Mouse (Mus musculus) hindbrain, postnatal 0 days (tissue): ENCODE results near the gene Gtf3c5. TPM values are rescaled to one million over a fixed set of nuclear protein-coding genes. Genes with fewer than 3 reads are reported as not detected.
A peak's percentile ranks its signal among the peaks of the same experiment; 100 is the strongest.

Experiments used
- ATAC-seq: fragments of 200-750 bp; cut with Nextera tagmentation; 2 replicates; pipeline ENCODE4 v1.8.0; 2017; ENCODE audit warnings: mild to moderate bottlenecking, moderate TSS enrichment, moderate library complexity
- DNase-seq: peaks from one replicate; pipeline ENCODE4 v3.0.0-alpha.2; 2015; ENCODE audit warnings: low spot score
- H3K27ac ChIP-seq: fragments of 300-500 bp; sonication (generic); 2 replicates; pipeline ENCODE4 v1.5.1; 2014; ENCODE audit warnings: mild to moderate bottlenecking
- H3K27me3 ChIP-seq: fragments of 300-500 bp; sonication (generic); 2 replicates; pipeline ENCODE4 v1.6.1; 2014; ENCODE audit warnings: low read length, mixed read lengths; ENCODE audit not compliant: insufficient read depth
- H3K36me3 ChIP-seq: fragments of 300-500 bp; sonication (generic); 2 replicates; pipeline ENCODE4 v1.6.1; 2014; ENCODE audit warnings: low read length, mixed read lengths; ENCODE audit not compliant: insufficient read depth
- H3K4me1 ChIP-seq: fragments of 300-500 bp; sonication (generic); 2 replicates; pipeline ENCODE4 v1.6.1; 2014; ENCODE audit warnings: antibody characterized with exemption, low read length, mixed read lengths; ENCODE audit not compliant: insufficient read depth
- H3K4me2 ChIP-seq: fragments of 300-500 bp; sonication (generic); 2 replicates; pipeline ENCODE4 v1.6.1; 2014; ENCODE audit warnings: low read depth, mild to moderate bottlenecking, low read length, moderate library complexity, mixed read lengths
- H3K4me3 ChIP-seq: fragments of 300-500 bp; sonication (generic); 2 replicates; pipeline ENCODE4 v1.5.1; 2014; ENCODE audit warnings: low read length
- H3K9ac ChIP-seq: fragments of 300-500 bp; sonication (generic); replicated peaks from 2 replicates; pipeline ENCODE4 v1.6.1; 2014; ENCODE audit warnings: mild to moderate bottlenecking, low read length, moderate library complexity, mixed read lengths
- H3K9me3 ChIP-seq: fragments of 300-500 bp; sonication (generic); 2 replicates; pipeline ENCODE4 v1.6.1; 2016; ENCODE audit warnings: low read length, mixed read lengths
- CTCF ChIP-seq: IDR thresholded peaks from 2 replicates; pipeline ENCODE4 v1.5.1; 2016; ENCODE audit warnings: antibody characterized with exemption, control low read depth, low read depth
- WGBS: fragments of 180-500 bp; shearing (Covaris S2); extraction: QIAGEN DNeasy Blood & Tissue Kit; methylation state at CpG from one replicate; pipeline ENCODE4 v1.1.7; 2014; 5-methylcytosine and 5-hydroxymethylcytosine counted together
- polyA plus RNA-seq: library from polyadenylated mRNA; unstranded; fragments of >200 nt; fragmentation: Nextera tagmentation; extraction: Ambion mirVana; gene quantifications from 2 replicates; pipeline ENCODE4 v1.2.1, GENCODE M21; 2015
- total RNA-seq: library from RNA; depleted of rRNA; stranded (reverse); fragments of >200 nt; gene quantifications from 2 replicates; pipeline ENCODE4 v1.2.3, GENCODE M21; 2014

Gtf3c5 gene
- total and polyA plus RNA-seq, 2 experiments from 2014 or later, result 23.1 to 29.5 TPM

DNA sequence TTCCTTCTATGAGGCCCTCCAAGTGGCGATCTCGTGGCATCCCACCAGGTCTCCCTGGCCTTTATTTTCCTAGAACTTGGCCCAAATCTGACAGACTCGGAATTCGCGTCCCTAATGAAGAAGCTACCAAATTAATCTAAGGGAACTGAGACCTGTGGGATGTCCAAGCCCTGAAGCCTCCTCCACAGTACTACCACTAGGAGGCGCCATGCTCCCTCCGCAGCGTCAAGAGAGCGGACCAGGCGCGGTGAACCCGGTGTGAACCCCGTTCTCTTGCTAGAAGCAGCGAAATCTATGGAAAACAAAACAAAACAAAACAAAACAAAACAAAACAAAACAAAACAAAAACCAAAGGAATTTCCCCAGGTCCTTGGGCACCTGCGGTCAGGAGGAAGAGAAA is 9.3 kb upstream of the Gtf3c5 start:
- 8% methylated on average over 15 of the region's 15 CpGs for WGBS
- peak; percentile 70 for DNase-seq
- no peak overlapping the region for H3K9ac ChIP-seq
- H3K4me1 ChIP-seq, result no peaks in the 10 kb centered on the region
- H3K9me3 ChIP-seq, result no peaks in the 10 kb centered on the region
- H3K4me3 ChIP-seq, result no peak overlapping the region
- H3K36me3 ChIP-seq, result no peaks in the 10 kb centered on the region
- TF ChIP-seq CTCF, result peak; percentile 84
- ATAC-seq, result no peak
- H3K27me3 ChIP-seq, result no peaks in the 10 kb centered on the region
- H3K27ac ChIP-seq, result no peak overlapping the region
- H3K4me2 ChIP-seq, result no peak overlapping the region

- no peak for TF ChIP-seq CTCF
- ATAC-seq (no peak), DNase-seq (no peak)
- Histone ChIP-seq H3K27ac (no peak overlapping the region), H3K9me3 (no peaks in the 10 kb centered on the region), H3K27me3 (no peaks in the 10 kb centered on the region), H3K4me2 (no peak overlapping the region), H3K9ac (no peak overlapping the region), H3K4me1 (no peaks in the 10 kb centered on the region), H3K36me3 (no peaks in the 10 kb centered on the region), H3K4me3 (no peak overlapping the region)
- WGBS, result 65% methylated on average over 2 of the region's 2 CpGs
Observed at GRCm38 (mm10) chr2:28591479-28591878, 7.9 kb upstream of the Gtf3c5 start.

- ATAC-seq (no peak), DNase-seq (no peak)
- TF ChIP-seq CTCF, result no peak
- H3K27ac ChIP-seq, result no peak overlapping the region
- no peaks in the 10 kb centered on the region for H3K27me3 ChIP-seq
- WGBS, result 40% methylated on average over 1 of the region's 1 CpGs
- H3K36me3 ChIP-seq, result no peaks in the 10 kb centered on the region
- H3K4me2 ChIP-seq, result no peak overlapping the region
- no peaks in the 10 kb centered on the region for H3K9me3 ChIP-seq
- no peak overlapping the region for H3K4me3 ChIP-seq
- no peak overlapping the region for H3K9ac ChIP-seq
- no peaks in the 10 kb centered on the region for H3K4me1 ChIP-seq
Observed at GRCm38 (mm10) chr2:28588574-28588973, 5.0 kb upstream of the Gtf3c5 start.

GRCm38 (mm10) chr2:28585730-28586129 is 2.2 kb upstream of the Gtf3c5 start:
- Histone ChIP-seq H3K27me3 (no peaks in the 10 kb centered on the region), H3K9ac (no peak overlapping the region), H3K4me3 (no peak overlapping the region), H3K4me2 (no peak overlapping the region), H3K4me1 (peaks cover 10% of the 10 kb centered on the region; the same call in 1 of the 2 replicates), H3K27ac (no peak overlapping the region), H3K9me3 (no peaks in the 10 kb centered on the region), H3K36me3 (no peaks in the 10 kb centered on the region)
- no peak for TF ChIP-seq CTCF
- no peak for ATAC-seq
- 54% methylated on average over 2 of the region's 2 CpGs for WGBS
- no peak for DNase-seq

- Histone ChIP-seq H3K36me3 (no peaks in the 10 kb centered on the region), H3K27ac (no peak overlapping the region), H3K9me3 (no peaks in the 10 kb centered on the region), H3K27me3 (no peaks in the 10 kb centered on the region), H3K4me2 (no peak overlapping the region), H3K4me1 (peaks cover 10% of the 10 kb centered on the region; the same call in 1 of the 2 replicates), H3K4me3 (no peak overlapping the region), H3K9ac (no peak overlapping the region)
- TF ChIP-seq CTCF, result peak; percentile 100
- DNase-seq, result peak; percentile 90
- no peak for ATAC-seq
- 16% methylated on average over 6 of the region's 6 CpGs for WGBS
Observed at GRCm38 (mm10) chr2:28585043-28585571, 1.6 kb upstream of the Gtf3c5 start.

- no peaks in the 10 kb centered on the region for H3K9me3 ChIP-seq
- peak overlapping the region; percentile 65 for H3K4me3 ChIP-seq
- peak overlapping the region; percentile 97 for H3K27ac ChIP-seq
- H3K9ac ChIP-seq, result peak overlapping the region; percentile 73
- no peak for TF ChIP-seq CTCF
- H3K27me3 ChIP-seq, result no peaks in the 10 kb centered on the region
- H3K4me1 ChIP-seq, result peaks cover 10% of the 10 kb centered on the region; the same call in 1 of the 2 replicates
- H3K4me2 ChIP-seq, result peak overlapping the region; percentile 57
- peaks cover 2% of the 10 kb centered on the region; the same call in 1 of the 2 replicates for H3K36me3 ChIP-seq
- DNase-seq, result peak; percentile 96
- under 1% methylated on average over 56 of the region's 56 CpGs for WGBS
- peak; percentile 93 for ATAC-seq
Observed at GRCm38 (mm10) chr2:28582647-28583353, 751 bp downstream of the Gtf3c5 start.

- Histone ChIP-seq H3K4me1 (peaks cover 10% of the 10 kb centered on the region; the same call in 1 of the 2 replicates), H3K9me3 (no peaks in the 10 kb centered on the region), H3K27me3 (no peaks in the 10 kb centered on the region), H3K4me2 (no peak overlapping the region), H3K27ac (no peak overlapping the region), H3K4me3 (no peak overlapping the region), H3K9ac (no peak overlapping the region), H3K36me3 (peaks cover 31% of the 10 kb centered on the region)
- ATAC-seq, result no peak
- no peak for DNase-seq
- peak; percentile 62 for TF ChIP-seq CTCF
- WGBS, result 58% methylated on average over 5 of the region's 5 CpGs
Observed at GRCm38 (mm10) chr2:28578003-28578402, 5.5 kb downstream of the Gtf3c5 start.
